Mouse (Mus musculus) MEL (cell line): ENCODE data around the gene Vwa3b.

Source experiments
- CHD2 ChIP-seq: IDR thresholded peaks from 2 replicates; pipeline ENCODE4 v1.6.1; 2011; ENCODE audit warnings: low read length, improper control_type of control experiment
- CTCF ChIP-seq, 3 experiments: IDR thresholded peaks in 2 of 3; conservative IDR thresholded peaks in 1 of 3; 2 replicates each; pipeline ENCODE4 v1.5.1; 2011 to 2012; ENCODE audit warnings: low read length in 3 of 3, low read depth in 2 of 3, mild to moderate bottlenecking in 2 of 3, improper control_type of control experiment in 1 of 3, inconsistent platforms in 1 of 3, mixed read lengths in 1 of 3, moderate library complexity in 1 of 3; ENCODE audit not compliant: control insufficient read depth in 1 of 3, insufficient read depth in 1 of 3, poor library complexity in 1 of 3, severe bottlenecking in 1 of 3
- EP300 ChIP-seq, 2 experiments: IDR thresholded peaks; 2 replicates each; pipeline ENCODE4 v1.6.1; 2011; ENCODE audit warnings: improper control_type of control experiment in 2 of 2, low read length in 2 of 2, low read depth in 1 of 2, mild to moderate bottlenecking in 1 of 2
- ETS1 ChIP-seq: IDR thresholded peaks from 2 replicates; pipeline ENCODE4 v1.6.1; 2012; ENCODE audit warnings: low read depth, mild to moderate bottlenecking, inconsistent platforms, low read length, improper control_type of control experiment, moderate library complexity
- GABPA ChIP-seq: IDR thresholded peaks from 2 replicates; pipeline ENCODE4 v1.6.1; 2012; ENCODE audit warnings: low read depth, mild to moderate bottlenecking, inconsistent platforms, low read length, improper control_type of control experiment, moderate library complexity
- GATA1 ChIP-seq: IDR thresholded peaks from 2 replicates; pipeline ENCODE4 v1.6.1; 2011; ENCODE audit warnings: low read depth, low read length, improper control_type of control experiment
- HCFC1 ChIP-seq: IDR thresholded peaks from 2 replicates; pipeline ENCODE4 v1.6.1; 2012; ENCODE audit warnings: low read depth, mild to moderate bottlenecking, inconsistent platforms, low read length, improper control_type of control experiment, moderate library complexity
- KAT2A ChIP-seq: conservative IDR thresholded peaks from 2 replicates; pipeline ENCODE4 v1.6.1; 2012; ENCODE audit warnings: low read depth, low read length, improper control_type of control experiment, inconsistent platforms
- NELFE ChIP-seq: IDR thresholded peaks from 2 replicates; pipeline ENCODE4 v1.6.1; 2011; ENCODE audit warnings: low read depth, low read length, improper control_type of control experiment
- NRF1 ChIP-seq: IDR thresholded peaks from 2 replicates; pipeline ENCODE4 v1.6.1; 2014; ENCODE audit warnings: low read depth, mild to moderate bottlenecking, inconsistent platforms, low read length, improper control_type of control experiment, moderate library complexity; ENCODE audit not compliant: poor library complexity, insufficient read depth, severe bottlenecking
- RAD21 ChIP-seq: IDR thresholded peaks from 2 replicates; pipeline ENCODE4 v1.6.1; 2011; ENCODE audit warnings: mild to moderate bottlenecking, low read depth, low read length, improper control_type of control experiment
- USF1 ChIP-seq: IDR thresholded peaks from 2 replicates; pipeline ENCODE4 v1.6.1; 2014; ENCODE audit warnings: low read depth, mild to moderate bottlenecking, inconsistent platforms, low read length, improper control_type of control experiment, moderate library complexity
- USF2 ChIP-seq, 2 experiments: IDR thresholded peaks; 2 replicates each; pipeline ENCODE4 v1.6.1; 2011 to 2012; ENCODE audit warnings: improper control_type of control experiment in 2 of 2, low read length in 2 of 2, borderline replicate concordance in 1 of 2, inconsistent platforms in 1 of 2, low read depth in 1 of 2, mild to moderate bottlenecking in 1 of 2; ENCODE audit not compliant: insufficient read depth in 1 of 2

DNA sequence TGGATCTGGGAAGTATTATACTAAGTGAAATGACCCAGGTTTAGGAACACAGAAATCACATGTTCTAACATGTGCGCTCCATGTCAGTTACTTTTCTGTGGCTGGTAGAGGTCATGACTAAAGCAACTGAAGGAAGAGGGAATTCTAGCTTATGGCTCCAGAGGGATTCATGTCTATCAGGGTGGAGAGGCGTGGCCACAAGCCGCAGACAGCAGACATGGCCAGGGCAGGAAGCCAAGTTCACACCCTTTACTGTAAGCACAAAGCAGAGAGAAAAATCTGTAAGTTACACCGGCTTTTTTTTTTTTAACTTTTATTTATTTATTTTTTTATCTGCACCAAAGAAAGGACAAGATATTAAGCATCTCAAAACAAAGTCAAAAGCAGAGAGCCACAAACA is 119.6 kb downstream of the Vwa3b start:
- TF ChIP-seq USF2 (IDR thresholded peaks at IDR 0.05; ENCODE audit: borderline replicate concordance in 1 of 2, insufficient read depth in 1 of 2, low read depth in 1 of 2, low read length in 2 of 2) (no peak), EP300 (IDR thresholded peaks at IDR 0.05; ENCODE audit: low read depth in 1 of 2, low read length in 2 of 2) (no peak), KAT2A (no peak), CHD2 (no peak), NRF1 (no peak), CTCF (IDR thresholded peaks at IDR 0.05 in 2 of 3, conservative IDR thresholded peaks at IDR 0.05 in 1 of 3; ENCODE audit: control insufficient read depth in 1 of 3, insufficient read depth in 1 of 3, low read depth in 2 of 3, low read length in 3 of 3, poor library complexity in 1 of 3, severe bottlenecking in 1 of 3) (no peak), GATA1 (no peak), GABPA (no peak), RAD21 (no peak), USF1 (no peak), NELFE (no peak), ETS1 (no peak), HCFC1 (no peak)
